Mouse (Mus musculus) kidney, postnatal 0 days (tissue): Measurements from ENCODE around the gene Sik2. TPM values are rescaled to one million over a fixed set of nuclear protein-coding genes. Genes with fewer than 3 reads are reported as not detected.

Source experiments
- ATAC-seq: fragments of 200-750 bp; cut with Nextera tagmentation; replicated peaks from 2 replicates; pipeline ENCODE4 v1.8.0; 2017; ENCODE audit warnings: low read depth, moderate number of reproducible peaks, moderate TSS enrichment, moderate library complexity; ENCODE audit not compliant: low FRiP score
- DNase-seq: peaks from one replicate; pipeline ENCODE4 v3.0.0-alpha.2; 2016; ENCODE audit warnings: low spot score
- H3K27ac ChIP-seq: fragments of 300-500 bp; sonication (generic); 2 replicates; pipeline ENCODE4 v1.5.1; 2014; ENCODE audit warnings: mild to moderate bottlenecking
- H3K27me3 ChIP-seq: fragments of 300-500 bp; sonication (generic); 2 replicates; pipeline ENCODE4 v1.6.1; 2014; ENCODE audit warnings: low read length, mixed read lengths; ENCODE audit not compliant: insufficient read depth
- H3K36me3 ChIP-seq: fragments of 300-500 bp; sonication (generic); 2 replicates; pipeline ENCODE4 v1.6.1; 2014; ENCODE audit warnings: low read length, mixed read lengths; ENCODE audit not compliant: insufficient read depth
- H3K4me1 ChIP-seq: fragments of 300-500 bp; sonication (generic); replicated peaks from 2 replicates; pipeline ENCODE4 v1.6.1; 2014; ENCODE audit warnings: antibody characterized with exemption, low read length, mixed read lengths; ENCODE audit not compliant: insufficient read depth
- H3K4me2 ChIP-seq: fragments of 300-500 bp; sonication (generic); 2 replicates; pipeline ENCODE4 v1.6.1; 2014; ENCODE audit warnings: mild to moderate bottlenecking, low read length, moderate library complexity, mixed read lengths
- H3K4me3 ChIP-seq: fragments of 300-500 bp; sonication (generic); replicated peaks from 2 replicates; pipeline ENCODE4 v1.5.1; 2014; ENCODE audit warnings: low read depth, low read length
- H3K9ac ChIP-seq: fragments of 300-500 bp; sonication (generic); 2 replicates; pipeline ENCODE4 v1.6.1; 2014; ENCODE audit warnings: low read depth, low read length
- H3K9me3 ChIP-seq: fragments of 300-500 bp; sonication (generic); replicated peaks from 2 replicates; pipeline ENCODE4 v1.6.1; 2016; ENCODE audit warnings: low read length, inconsistent platforms, mixed read lengths
- CTCF ChIP-seq: IDR thresholded peaks from 2 replicates; pipeline ENCODE4 v1.5.1; 2016; ENCODE audit warnings: antibody characterized with exemption, low read depth, mild to moderate bottlenecking, moderate library complexity
- WGBS: fragments of 180-500 bp; shearing (Covaris S2); extraction: QIAGEN DNeasy Blood & Tissue Kit; methylation state at CpG from one replicate; pipeline ENCODE4 v1.1.7; 2014; 5-methylcytosine and 5-hydroxymethylcytosine counted together
- polyA plus RNA-seq: library from polyadenylated mRNA; unstranded; fragments of >200 nt; fragmentation: Nextera tagmentation; extraction: Ambion mirVana; gene quantifications from 2 replicates; pipeline ENCODE4 v1.2.1, GENCODE M21; 2015

Gene Sik2
- polyA plus RNA-seq, 1 experiment from 2014 or later = 12.5 TPM

GRCm38 (mm10) chr9:51020351-51020750 lies 11.5 kb upstream of the Sik2 start:
- Histone ChIP-seq H3K27me3 (no peaks in the 10 kb centered on the region), H3K4me2 (no peak overlapping the region), H3K9ac (no peak overlapping the region), H3K9me3 (no peaks in the 10 kb centered on the region), H3K4me3 (no peak overlapping the region), H3K27ac (no peak overlapping the region), H3K36me3 (no peaks in the 10 kb centered on the region), H3K4me1 (no peaks in the 10 kb centered on the region)
- no peak for DNase-seq
- no peak for ATAC-seq
- TF ChIP-seq CTCF = no peak
- 75% methylated on average over 3 of the region's 3 CpGs for WGBS

DNA sequence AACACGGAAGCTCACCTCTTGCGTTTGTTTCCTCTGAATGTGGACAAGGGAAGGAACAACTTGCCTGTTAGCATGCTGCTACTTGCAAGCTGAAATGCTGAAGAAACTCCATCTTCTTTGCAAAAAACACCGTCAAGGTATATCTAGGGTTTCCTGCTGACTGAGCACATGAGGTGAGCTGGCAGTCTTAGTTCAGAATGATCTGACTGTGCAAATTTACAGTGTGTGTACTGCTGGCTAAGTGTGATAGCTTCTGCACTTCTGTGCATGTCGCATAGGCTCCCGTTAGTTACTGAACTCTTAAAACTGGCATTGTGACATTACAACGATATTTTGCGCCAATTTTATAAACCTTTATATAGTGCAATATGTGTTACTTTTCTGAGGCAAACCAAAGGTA lies 10.8 kb upstream of the Sik2 start:
- Histone ChIP-seq H3K36me3 (no peaks in the 10 kb centered on the region), H3K27ac (no peak overlapping the region), H3K9me3 (no peaks in the 10 kb centered on the region), H3K4me1 (no peaks in the 10 kb centered on the region), H3K4me3 (no peak overlapping the region), H3K9ac (no peak overlapping the region), H3K4me2 (no peak overlapping the region), H3K27me3 (no peaks in the 10 kb centered on the region)
- TF ChIP-seq CTCF = no peak
- 78% methylated on average over 7 of the region's 7 CpGs for WGBS
- no peak for DNase-seq
- ATAC-seq = no peak

GRCm38 (mm10) chr9:51015732-51016131 lies 6.9 kb upstream of the Sik2 start:
- Histone ChIP-seq H3K9me3 (no peaks in the 10 kb centered on the region), H3K27ac (no peak overlapping the region), H3K4me1 (no peaks in the 10 kb centered on the region), H3K36me3 (no peaks in the 10 kb centered on the region), H3K27me3 (no peaks in the 10 kb centered on the region), H3K4me2 (no peak overlapping the region), H3K4me3 (no peak overlapping the region), H3K9ac (no peak overlapping the region)
- no peak for ATAC-seq
- WGBS = 49% methylated on average over 4 of the region's 4 CpGs
- DNase-seq = no peak
- no peak for TF ChIP-seq CTCF

DNA sequence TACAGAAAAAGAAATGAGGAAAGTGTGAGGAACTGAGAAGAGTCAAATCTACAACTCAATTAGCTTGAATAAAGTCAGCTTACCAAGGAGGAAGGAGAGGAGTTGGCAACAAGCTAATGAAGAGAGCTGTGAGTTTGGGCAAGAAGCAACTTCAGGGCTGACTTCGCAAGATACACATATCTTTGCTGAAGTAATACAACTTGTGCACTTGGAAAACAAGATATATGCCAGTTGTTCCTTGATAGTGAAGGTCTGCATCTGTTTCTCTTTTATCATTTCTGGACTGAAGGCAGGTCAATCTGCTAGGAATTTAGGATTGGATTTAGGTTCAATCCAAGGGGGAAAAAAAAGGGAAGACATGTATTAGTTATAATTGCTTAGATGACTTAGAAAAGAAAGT lies 4.8 kb upstream of the Sik2 start:
- Histone ChIP-seq H3K27ac (no peak overlapping the region), H3K4me2 (no peak overlapping the region), H3K4me3 (no peak overlapping the region), H3K36me3 (no peaks in the 10 kb centered on the region), H3K9me3 (no peaks in the 10 kb centered on the region), H3K27me3 (no peaks in the 10 kb centered on the region), H3K9ac (no peak overlapping the region), H3K4me1 (no peaks in the 10 kb centered on the region)
- ATAC-seq (no peak), DNase-seq (no peak)
- 88% methylated on average over 1 of the region's 1 CpGs for WGBS
- TF ChIP-seq CTCF = no peak

DNA sequence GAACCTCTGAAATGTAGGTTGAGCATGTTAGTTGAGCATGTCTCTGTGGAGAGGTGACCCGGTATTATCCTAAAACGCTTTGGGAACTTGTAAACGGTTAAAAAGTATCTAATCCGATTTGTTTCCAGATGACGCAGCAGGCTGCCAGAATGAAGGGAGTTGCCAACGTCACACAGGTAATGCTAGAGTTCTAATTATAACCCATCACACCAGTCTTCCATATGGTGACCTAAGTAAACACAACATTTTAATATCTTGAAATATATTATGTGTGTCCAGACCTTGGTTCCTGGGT lies 730 bp upstream of the Sik2 start:
- TF ChIP-seq CTCF = no peak
- H3K4me3 ChIP-seq = peak overlapping the region; percentile 19
- WGBS = 5% methylated on average over 6 of the region's 6 CpGs
- H3K4me2 ChIP-seq = peak overlapping the region; percentile 52
- no peak overlapping the region for H3K27ac ChIP-seq
- no peak for DNase-seq
- H3K27me3 ChIP-seq = no peaks in the 10 kb centered on the region
- ATAC-seq = no peak
- H3K36me3 ChIP-seq = no peaks in the 10 kb centered on the region
- H3K9ac ChIP-seq = 0 out of 2 replicates have a peak overlapping the region, but pooled peaks have one; percentile 44
- H3K9me3 ChIP-seq = no peaks in the 10 kb centered on the region
- peaks cover 3% of the 10 kb centered on the region; the same call in 1 of the 2 replicates for H3K4me1 ChIP-seq

DNA sequence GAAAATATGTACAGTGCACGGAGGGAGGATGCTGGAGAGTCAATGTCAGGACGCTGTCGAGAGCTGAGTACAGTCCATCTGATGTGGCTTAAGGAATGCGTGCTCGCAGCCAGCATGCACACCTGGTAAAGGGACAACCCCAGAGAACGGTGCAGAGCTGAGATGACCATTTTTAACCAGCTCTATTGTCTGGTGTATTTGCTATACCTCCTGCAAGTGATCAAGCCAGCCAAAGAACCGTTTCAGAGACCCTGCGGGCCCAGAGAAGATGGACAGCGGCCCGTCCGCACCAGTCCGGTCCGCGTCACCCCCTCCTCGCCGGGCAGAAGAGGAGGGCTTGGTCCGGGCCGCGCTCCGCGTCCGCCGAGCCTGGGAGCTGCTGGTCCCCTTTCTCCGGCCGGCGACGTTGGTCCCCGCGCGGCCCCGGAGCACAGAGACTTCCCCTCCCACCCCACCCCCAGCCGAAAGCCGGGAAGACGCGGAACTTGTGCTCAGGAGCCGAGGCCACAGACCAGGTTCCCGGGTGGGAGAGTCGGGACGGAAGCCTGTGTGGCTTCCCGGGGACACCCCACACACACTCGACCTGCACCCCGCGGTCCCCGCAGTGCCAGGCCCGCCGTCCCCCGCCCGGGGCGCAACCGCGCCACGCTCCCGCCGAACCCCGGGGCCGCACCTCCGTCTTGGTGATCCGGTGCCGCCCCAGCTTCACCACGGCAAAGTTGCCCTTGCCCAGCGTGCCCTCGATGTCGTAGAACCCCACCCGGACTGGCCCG lies 619 bp downstream of the Sik2 start:
- Histone ChIP-seq H3K9me3 (no peaks in the 10 kb centered on the region), H3K4me3 (peak overlapping the region; percentile 69), H3K27me3 (no peaks in the 10 kb centered on the region), H3K36me3 (no peaks in the 10 kb centered on the region), H3K27ac (peak overlapping the region; percentile 90), H3K9ac (peak overlapping the region; percentile 79), H3K4me1 (peaks cover 3% of the 10 kb centered on the region; the same call in 1 of the 2 replicates), H3K4me2 (peak overlapping the region; percentile 86)
- no peak for TF ChIP-seq CTCF
- peak; percentile 30 for ATAC-seq
- peak; percentile 51 for DNase-seq
- WGBS = under 1% methylated on average over 60 of the region's 65 CpGs

DNA sequence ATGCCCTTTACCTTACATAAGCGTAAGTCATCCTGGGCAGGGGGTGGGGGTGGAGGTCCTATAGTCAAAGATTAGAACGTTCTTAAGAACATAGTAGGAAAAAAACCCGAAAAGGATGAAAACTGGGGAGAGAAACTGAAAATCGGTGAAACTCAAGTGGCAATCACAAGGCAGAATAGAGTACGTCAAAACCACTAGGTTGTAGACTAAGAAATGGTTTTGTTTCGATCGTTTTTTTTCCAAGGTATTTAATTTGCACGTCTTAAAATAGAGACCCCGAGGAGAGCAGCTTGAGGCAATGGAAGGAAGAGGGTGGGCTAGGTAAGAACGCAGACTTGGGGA lies 1.2 kb downstream of the Sik2 start:
- Histone ChIP-seq H3K27ac (no peak overlapping the region), H3K9ac (peak overlapping the region; percentile 79), H3K4me3 (peak overlapping the region; percentile 69), H3K36me3 (no peaks in the 10 kb centered on the region), H3K4me1 (peaks cover 3% of the 10 kb centered on the region; the same call in 1 of the 2 replicates), H3K9me3 (no peaks in the 10 kb centered on the region), H3K4me2 (peak overlapping the region; percentile 86), H3K27me3 (no peaks in the 10 kb centered on the region)
- 13% methylated on average over 10 of the region's 10 CpGs for WGBS
- DNase-seq (no peak), ATAC-seq (no peak)
- no peak for TF ChIP-seq CTCF
